Mouse (Mus musculus): ENCODE measurements around the gene Gm20479. TPM values are rescaled to one million over a fixed set of nuclear protein-coding genes. Genes with fewer than 3 reads are reported as not detected.

The Gm20479 gene
- polyA plus RNA-seq, 1 experiment = 15.8 TPM

DNA sequence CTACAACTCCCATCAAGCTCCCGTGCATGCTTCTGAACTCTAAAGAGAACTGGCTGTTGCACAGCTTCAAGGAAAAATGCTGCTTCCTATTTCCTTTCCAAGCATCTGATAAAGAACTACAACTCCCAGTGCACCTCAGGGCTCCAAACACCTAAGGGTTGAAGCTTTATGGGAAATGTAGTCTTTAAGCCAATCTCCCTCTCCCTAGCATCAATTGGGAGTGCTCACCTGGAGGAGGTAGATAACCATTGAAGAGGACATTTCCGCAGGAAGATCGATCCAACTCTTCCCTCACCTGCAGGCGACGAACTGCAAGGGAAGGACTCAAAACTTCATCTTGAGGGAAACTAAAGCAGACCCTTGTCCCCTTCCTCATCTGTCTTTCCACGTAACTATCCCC lies 3.1 kb downstream of the Gm20479 start:
- Histone ChIP-seq H3K27ac (ENCODE audit: insufficient read depth, low read length) (no peak overlapping the region), H3K9ac (ENCODE audit: low read depth, poor library complexity, severe bottlenecking) (peak overlapping the region; percentile 78), H3K36me3 (ENCODE audit: control insufficient read depth, insufficient read depth, low read length, poor library complexity, severe bottlenecking) (peaks cover 5% of the 10 kb centered on the region), H3K27me3 (ENCODE audit: control insufficient read depth, insufficient read depth, low read length, poor library complexity, severe bottlenecking) (no peaks in the 10 kb centered on the region), H3K4me1 (ENCODE audit: control insufficient read depth, insufficient read depth, low read length) (no peaks in the 10 kb centered on the region), H3K9me3 (replicated peaks; ENCODE audit: control insufficient read depth, insufficient read depth, low read length, poor library complexity, severe bottlenecking) (no peaks in the 10 kb centered on the region), H3K4me3 (ENCODE audit: low read depth, low read length) (peak overlapping the region; percentile 53)
- TF ChIP-seq POLR2A (IDR thresholded peaks at IDR 0.05; ENCODE audit: insufficient read depth, low read length) (no peak), CTCF (IDR thresholded peaks at IDR 0.05; ENCODE audit: low read depth, low read length) (no peak), EP300 (IDR thresholded peaks at IDR 0.05; ENCODE audit: insufficient read depth, low read depth, low read length) (no peak)

DNA sequence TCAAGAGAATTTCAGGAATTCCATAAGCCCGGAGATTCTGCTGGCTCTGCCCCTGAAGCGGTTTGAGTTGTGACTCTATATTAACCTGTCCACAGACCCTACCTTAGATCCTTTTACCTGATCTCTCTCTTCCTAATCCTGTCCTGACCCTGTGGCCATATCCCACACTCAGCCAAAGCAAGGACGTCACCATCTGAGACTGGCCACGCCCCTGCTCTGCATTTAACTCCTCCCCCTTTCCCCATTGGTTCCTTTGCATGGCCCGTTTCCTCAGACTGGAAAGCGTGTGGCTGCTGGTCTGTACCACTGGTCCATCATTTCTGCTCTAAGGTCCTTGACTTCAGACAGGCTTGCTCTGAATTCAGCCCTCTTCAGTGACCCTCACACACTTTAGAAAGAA lies 11.8 kb downstream of the Gm20479 start:
- no peak overlapping the region for H3K9ac ChIP-seq (ENCODE audit: low read depth, poor library complexity, severe bottlenecking)
- H3K4me1 ChIP-seq (ENCODE audit: control insufficient read depth, insufficient read depth, low read length) = peaks cover 6% of the 10 kb centered on the region

DNA sequence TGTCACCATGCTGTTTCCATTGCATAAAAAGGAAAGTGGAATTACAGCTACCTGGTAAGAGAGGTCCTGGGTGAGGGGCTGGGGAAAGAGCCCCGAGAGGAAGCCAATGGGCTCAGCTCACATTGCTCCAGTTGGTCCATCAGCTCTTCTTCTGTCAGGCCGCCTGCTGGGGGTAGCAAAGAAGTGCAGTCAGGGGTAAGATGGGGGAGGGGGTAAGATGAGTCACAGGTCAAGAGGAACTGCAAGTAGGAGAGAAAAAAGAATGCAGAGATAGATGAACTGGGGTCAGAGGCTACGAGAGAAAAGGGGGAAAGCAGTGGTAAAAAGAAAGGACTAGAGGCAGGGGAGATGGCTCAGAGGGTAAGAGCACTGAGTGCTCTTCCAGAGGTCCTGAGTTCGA lies 14.6 kb downstream of the Gm20479 start:
- 0 out of 2 replicates have a peak, but pooled peaks cover 5% of the 10 kb centered on the region for H3K36me3 ChIP-seq (ENCODE audit: control insufficient read depth, insufficient read depth, low read length, poor library complexity, severe bottlenecking)
- no peaks in the 10 kb centered on the region for H3K9me3 ChIP-seq (replicated peaks; ENCODE audit: control insufficient read depth, insufficient read depth, low read length, poor library complexity, severe bottlenecking)
- H3K4me1 ChIP-seq (ENCODE audit: control insufficient read depth, insufficient read depth, low read length) = peaks cover 6% of the 10 kb centered on the region
- H3K9ac ChIP-seq (ENCODE audit: low read depth, poor library complexity, severe bottlenecking) = no peak overlapping the region
- no peak overlapping the region for H3K27ac ChIP-seq (ENCODE audit: insufficient read depth, low read length)
- H3K4me3 ChIP-seq (ENCODE audit: low read depth, low read length) = no peak overlapping the region
- TF ChIP-seq EP300 (IDR thresholded peaks at IDR 0.05; ENCODE audit: insufficient read depth, low read depth, low read length) = no peak
- peak; percentile 44 for TF ChIP-seq CTCF (IDR thresholded peaks at IDR 0.05; ENCODE audit: low read depth, low read length)
- no peak for TF ChIP-seq POLR2A (IDR thresholded peaks at IDR 0.05; ENCODE audit: insufficient read depth, low read length)
- no peaks in the 10 kb centered on the region for H3K27me3 ChIP-seq (ENCODE audit: control insufficient read depth, insufficient read depth, low read length, poor library complexity, severe bottlenecking)

More for the DNA sequence above, 11.8 kb downstream of the Gm20479 start:
- peak overlapping the region; percentile 66 for H3K27ac ChIP-seq (ENCODE audit: insufficient read depth, low read length)
- peak overlapping the region; percentile 46 for H3K4me3 ChIP-seq (ENCODE audit: low read depth, low read length)
- H3K36me3 ChIP-seq (ENCODE audit: control insufficient read depth, insufficient read depth, low read length, poor library complexity, severe bottlenecking) = peaks cover 7% of the 10 kb centered on the region
- TF ChIP-seq POLR2A (IDR thresholded peaks at IDR 0.05; ENCODE audit: insufficient read depth, low read length) (peak; percentile 62), EP300 (IDR thresholded peaks at IDR 0.05; ENCODE audit: insufficient read depth, low read depth, low read length) (no peak), CTCF (IDR thresholded peaks at IDR 0.05; ENCODE audit: low read depth, low read length) (no peak)
- H3K9me3 ChIP-seq (replicated peaks; ENCODE audit: control insufficient read depth, insufficient read depth, low read length, poor library complexity, severe bottlenecking) = no peaks in the 10 kb centered on the region
- no peaks in the 10 kb centered on the region for H3K27me3 ChIP-seq (ENCODE audit: control insufficient read depth, insufficient read depth, low read length, poor library complexity, severe bottlenecking)

DNA sequence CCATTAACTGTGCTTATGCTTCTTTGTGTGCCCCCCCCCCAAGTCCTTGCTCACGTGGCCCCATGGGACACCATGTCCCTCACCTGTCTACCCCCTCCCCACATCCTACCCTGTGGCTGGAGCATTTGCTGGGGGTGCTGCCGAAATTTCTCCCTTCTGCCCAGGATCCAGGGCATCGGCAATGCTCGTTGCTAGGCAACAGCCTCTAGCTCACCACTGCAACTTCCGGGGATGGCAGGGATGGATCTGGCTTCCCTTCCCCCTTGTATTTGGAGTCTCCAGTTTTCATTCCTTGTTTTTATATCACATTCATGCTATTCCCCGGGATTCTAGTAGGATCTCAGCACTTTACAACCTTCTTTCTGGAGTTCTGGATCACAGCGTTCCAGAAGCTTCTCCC lies 17.7 kb downstream of the Gm20479 start:
- Histone ChIP-seq H3K27ac (ENCODE audit: insufficient read depth, low read length) (no peak overlapping the region), H3K4me3 (ENCODE audit: low read depth, low read length) (no peak overlapping the region), H3K9me3 (replicated peaks; ENCODE audit: control insufficient read depth, insufficient read depth, low read length, poor library complexity, severe bottlenecking) (no peaks in the 10 kb centered on the region), H3K4me1 (ENCODE audit: control insufficient read depth, insufficient read depth, low read length) (peaks cover 4% of the 10 kb centered on the region), H3K27me3 (ENCODE audit: control insufficient read depth, insufficient read depth, low read length, poor library complexity, severe bottlenecking) (no peaks in the 10 kb centered on the region), H3K9ac (ENCODE audit: low read depth, poor library complexity, severe bottlenecking) (no peak overlapping the region), H3K36me3 (ENCODE audit: control insufficient read depth, insufficient read depth, low read length, poor library complexity, severe bottlenecking) (0 out of 2 replicates have a peak, but pooled peaks cover 5% of the 10 kb centered on the region)
- no peak for TF ChIP-seq EP300 (IDR thresholded peaks at IDR 0.05; ENCODE audit: insufficient read depth, low read depth, low read length)
- no peak for TF ChIP-seq CTCF (IDR thresholded peaks at IDR 0.05; ENCODE audit: low read depth, low read length)
- no peak for TF ChIP-seq POLR2A (IDR thresholded peaks at IDR 0.05; ENCODE audit: insufficient read depth, low read length)

DNA sequence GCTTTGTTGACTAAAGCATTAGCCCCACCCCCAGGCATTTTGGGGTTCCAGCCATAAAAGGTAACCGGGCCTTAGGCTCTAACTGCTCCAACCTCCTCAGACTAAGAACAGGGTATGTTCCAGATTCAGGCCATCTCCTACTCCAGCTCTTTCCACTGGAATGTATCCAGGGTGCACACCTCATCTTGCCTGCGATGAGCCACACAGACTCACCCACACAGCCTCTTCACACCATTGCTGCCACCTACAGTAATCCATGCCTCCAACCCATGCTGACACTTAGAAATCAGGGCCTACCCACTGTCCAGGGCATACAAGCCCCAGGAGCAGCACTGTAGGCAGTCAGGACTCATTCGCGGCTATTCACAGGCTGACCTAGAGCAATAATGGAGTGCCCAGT lies 18.1 kb downstream of the Gm20479 start:
- Histone ChIP-seq H3K4me3 (ENCODE audit: low read depth, low read length) (no peak overlapping the region), H3K9ac (ENCODE audit: low read depth, poor library complexity, severe bottlenecking) (no peak overlapping the region), H3K9me3 (replicated peaks; ENCODE audit: control insufficient read depth, insufficient read depth, low read length, poor library complexity, severe bottlenecking) (no peaks in the 10 kb centered on the region), H3K27ac (ENCODE audit: insufficient read depth, low read length) (no peak overlapping the region), H3K27me3 (ENCODE audit: control insufficient read depth, insufficient read depth, low read length, poor library complexity, severe bottlenecking) (no peaks in the 10 kb centered on the region), H3K36me3 (ENCODE audit: control insufficient read depth, insufficient read depth, low read length, poor library complexity, severe bottlenecking) (0 out of 2 replicates have a peak, but pooled peaks cover 5% of the 10 kb centered on the region), H3K4me1 (ENCODE audit: control insufficient read depth, insufficient read depth, low read length) (peaks cover 4% of the 10 kb centered on the region)
- TF ChIP-seq POLR2A (IDR thresholded peaks at IDR 0.05; ENCODE audit: insufficient read depth, low read length) = no peak
- TF ChIP-seq EP300 (IDR thresholded peaks at IDR 0.05; ENCODE audit: insufficient read depth, low read depth, low read length) = no peak
- no peak for TF ChIP-seq CTCF (IDR thresholded peaks at IDR 0.05; ENCODE audit: low read depth, low read length)

DNA sequence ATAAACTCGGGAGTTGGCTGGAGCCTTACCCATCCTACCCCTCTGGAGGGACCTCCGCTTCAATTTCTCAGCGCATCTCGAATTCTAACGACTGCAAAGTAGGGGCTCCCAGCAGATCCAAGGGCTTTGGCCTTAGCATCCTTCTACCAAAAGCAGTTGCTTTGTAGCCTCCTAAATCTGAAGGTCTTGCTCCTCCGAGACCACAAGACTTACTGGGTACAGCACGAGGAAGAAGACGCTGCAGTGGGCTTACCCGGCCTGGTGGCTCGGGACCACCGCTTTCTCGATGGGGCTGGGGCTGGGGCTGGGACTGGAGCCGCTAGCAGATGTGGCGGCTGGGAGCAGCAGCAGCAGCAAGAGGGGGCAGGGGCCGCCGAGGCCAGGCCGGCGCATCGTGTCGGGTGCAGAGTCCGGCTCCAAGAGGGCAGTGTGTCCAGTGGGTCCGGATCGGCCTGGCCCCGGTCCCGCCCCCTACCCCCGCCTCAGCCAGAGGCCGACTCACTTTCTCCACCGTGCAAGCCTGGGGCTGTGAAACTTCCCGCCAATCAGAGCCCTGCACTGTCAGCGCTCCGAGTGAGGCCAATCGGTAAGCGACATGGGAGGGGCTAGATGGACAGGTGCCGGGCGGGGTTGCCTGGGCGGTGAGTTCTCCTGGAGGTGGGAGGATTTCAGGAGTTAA lies 19.9 kb downstream of the Gm20479 start, which contains the start of gene Ltbp4:
Ltbp4 (minus strand) TSS at position 518 of the 679 bp plus-strand sequence.
- Histone ChIP-seq H3K9ac (ENCODE audit: low read depth, poor library complexity, severe bottlenecking) (peak within 1 kb of the TSS; percentile 63), H3K27ac (ENCODE audit: insufficient read depth, low read length) (no peak within 1 kb of the TSS), H3K27me3 (ENCODE audit: control insufficient read depth, insufficient read depth, low read length, poor library complexity, severe bottlenecking) (no peaks in the 10 kb centered on the region)

More for the DNA sequence above, 19.9 kb downstream of the Gm20479 start, which contains the start of gene Ltbp4:
- 0 out of 2 replicates have a peak, but pooled peaks have one; percentile 42 for TF ChIP-seq EP300 (IDR thresholded peaks at IDR 0.05; ENCODE audit: insufficient read depth, low read depth, low read length)
- no peak for TF ChIP-seq CTCF (IDR thresholded peaks at IDR 0.05; ENCODE audit: low read depth, low read length)
- TF ChIP-seq POLR2A (IDR thresholded peaks at IDR 0.05; ENCODE audit: insufficient read depth, low read length) = peak; percentile 16
- Histone ChIP-seq H3K36me3 (ENCODE audit: control insufficient read depth, insufficient read depth, low read length, poor library complexity, severe bottlenecking) (0 out of 2 replicates have a peak, but pooled peaks cover 5% of the 10 kb centered on the region), H3K9me3 (replicated peaks; ENCODE audit: control insufficient read depth, insufficient read depth, low read length, poor library complexity, severe bottlenecking) (no peaks in the 10 kb centered on the region), H3K4me3 (ENCODE audit: low read depth, low read length) (peak within 1 kb of the TSS; percentile 84), H3K4me1 (ENCODE audit: control insufficient read depth, insufficient read depth, low read length) (peaks cover 2% of the 10 kb centered on the region)
